Mouse (Mus musculus) E14TG2a.4 (cell line): Measurements from ENCODE around the gene Zdhhc8.

ENCODE experiments used
- H3K27me3 ChIP-seq: 2 replicates; pipeline ENCODE4 v1.6.1; 2014; ENCODE audit warnings: low read length, control low read depth; ENCODE audit not compliant: insufficient read depth
- H3K36me3 ChIP-seq: 2 replicates; pipeline ENCODE4 v1.6.1; 2014; ENCODE audit warnings: low read length, control low read depth; ENCODE audit not compliant: insufficient read depth
- H3K4me1 ChIP-seq: replicated peaks from 2 replicates; pipeline ENCODE4 v1.6.1; 2014; ENCODE audit warnings: low read depth, low read length, control low read depth
- H3K4me3 ChIP-seq: replicated peaks from 2 replicates; pipeline ENCODE4 v1.5.1; 2014; ENCODE audit warnings: mild to moderate bottlenecking, low read length
- H3K9me3 ChIP-seq: 2 replicates; pipeline ENCODE4 v1.6.1; 2014; ENCODE audit warnings: low read length, control low read depth
- CTCF ChIP-seq: conservative IDR thresholded peaks from 2 replicates; pipeline ENCODE4 v1.5.1; 2014; ENCODE audit warnings: low read length
- NANOG ChIP-seq: IDR thresholded peaks from 2 replicates; pipeline ENCODE4 v1.6.1; 2014; ENCODE audit warnings: borderline replicate concordance, low read length, mixed read lengths
- POU5F1 ChIP-seq: IDR thresholded peaks from 2 replicates; pipeline ENCODE4 v1.6.1; 2014; ENCODE audit warnings: low read length, borderline replicate concordance

The Zdhhc8 gene

GRCm38 (mm10) chr16:18233919-18234670 lies 841 bp downstream of the Zdhhc8 start:
- no peaks in the 10 kb centered on the region for H3K9me3 ChIP-seq
- peaks cover 24% of the 10 kb centered on the region for H3K27me3 ChIP-seq
- H3K36me3 ChIP-seq = peaks cover 32% of the 10 kb centered on the region
- H3K4me3 ChIP-seq = peak overlapping the region; percentile 79
- peaks cover 52% of the 10 kb centered on the region for H3K4me1 ChIP-seq
- TF ChIP-seq NANOG (no peak), CTCF (no peak), POU5F1 (no peak)

GRCm38 (mm10) chr16:18233451-18233850 lies 1.5 kb downstream of the Zdhhc8 start:
- Histone ChIP-seq H3K27me3 (peaks cover 24% of the 10 kb centered on the region), H3K4me3 (no peak overlapping the region), H3K9me3 (no peaks in the 10 kb centered on the region), H3K4me1 (peaks cover 51% of the 10 kb centered on the region), H3K36me3 (peaks cover 29% of the 10 kb centered on the region)
- no peak for TF ChIP-seq NANOG
- no peak for TF ChIP-seq CTCF
- no peak for TF ChIP-seq POU5F1

- Histone ChIP-seq H3K4me3 (no peak overlapping the region), H3K9me3 (no peaks in the 10 kb centered on the region), H3K27me3 (peaks cover 24% of the 10 kb centered on the region), H3K36me3 (peaks cover 30% of the 10 kb centered on the region), H3K4me1 (peaks cover 45% of the 10 kb centered on the region)
- TF ChIP-seq POU5F1 (no peak), NANOG (no peak), CTCF (no peak)
These were observed 3.5 kb downstream of the Zdhhc8 start for GRCm38 (mm10) chr16:18231451-18231850.

- no peaks in the 10 kb centered on the region for H3K9me3 ChIP-seq
These were observed 3.9 kb downstream of the Zdhhc8 start for GRCm38 (mm10) chr16:18231047-18231446.

GRCm38 (mm10) chr16:18230617-18231016 lies 4.3 kb downstream of the Zdhhc8 start:
- H3K9me3 ChIP-seq = no peaks in the 10 kb centered on the region
- no peak overlapping the region for H3K4me3 ChIP-seq
- peaks cover 31% of the 10 kb centered on the region for H3K36me3 ChIP-seq
- peaks cover 37% of the 10 kb centered on the region for H3K4me1 ChIP-seq
- TF ChIP-seq POU5F1 = no peak
- TF ChIP-seq NANOG = no peak
- no peak for TF ChIP-seq CTCF
- peaks cover 22% of the 10 kb centered on the region for H3K27me3 ChIP-seq

More at GRCm38 (mm10) chr16:18231047-18231446, 3.9 kb downstream of the Zdhhc8 start:
- TF ChIP-seq NANOG = no peak
- no peak for TF ChIP-seq CTCF
- H3K36me3 ChIP-seq = peaks cover 30% of the 10 kb centered on the region
- H3K4me3 ChIP-seq = no peak overlapping the region
- H3K27me3 ChIP-seq = peaks cover 24% of the 10 kb centered on the region
- peaks cover 41% of the 10 kb centered on the region for H3K4me1 ChIP-seq

DNA sequence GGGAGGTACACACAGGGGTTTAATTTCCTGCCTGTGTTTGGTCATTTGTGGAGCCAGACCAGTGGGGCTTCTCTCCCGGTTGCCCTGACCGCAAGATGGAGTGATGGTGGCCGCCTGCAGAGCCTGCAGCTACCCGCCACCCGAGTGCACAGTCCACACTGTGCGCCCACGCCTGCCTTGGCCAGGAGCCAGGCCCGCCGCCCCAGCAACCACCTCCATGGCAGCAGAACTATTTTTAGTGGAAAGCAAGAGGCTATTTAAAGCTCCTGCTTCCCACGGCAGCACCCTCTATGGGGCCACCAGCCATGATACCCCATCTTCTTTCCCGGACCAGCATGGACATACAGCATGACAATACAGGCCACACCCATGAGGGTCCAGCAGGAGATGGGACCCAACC lies 5.3 kb downstream of the Zdhhc8 start:
- H3K36me3 ChIP-seq = peaks cover 37% of the 10 kb centered on the region
- peaks cover 17% of the 10 kb centered on the region for H3K27me3 ChIP-seq
- TF ChIP-seq CTCF = no peak
- no peak for TF ChIP-seq NANOG
- TF ChIP-seq POU5F1 = no peak
- H3K9me3 ChIP-seq = no peaks in the 10 kb centered on the region
- H3K4me1 ChIP-seq = peaks cover 34% of the 10 kb centered on the region
- H3K4me3 ChIP-seq = 0 out of 2 replicates have a peak overlapping the region, but pooled peaks have one; percentile 13

- TF ChIP-seq CTCF = no peak
- Histone ChIP-seq H3K27me3 (peaks cover 9% of the 10 kb centered on the region), H3K9me3 (no peaks in the 10 kb centered on the region), H3K36me3 (peaks cover 45% of the 10 kb centered on the region), H3K4me1 (peaks cover 30% of the 10 kb centered on the region), H3K4me3 (no peak overlapping the region)
These were observed 6.1 kb downstream of the Zdhhc8 start for GRCm38 (mm10) chr16:18228856-18229255.

DNA sequence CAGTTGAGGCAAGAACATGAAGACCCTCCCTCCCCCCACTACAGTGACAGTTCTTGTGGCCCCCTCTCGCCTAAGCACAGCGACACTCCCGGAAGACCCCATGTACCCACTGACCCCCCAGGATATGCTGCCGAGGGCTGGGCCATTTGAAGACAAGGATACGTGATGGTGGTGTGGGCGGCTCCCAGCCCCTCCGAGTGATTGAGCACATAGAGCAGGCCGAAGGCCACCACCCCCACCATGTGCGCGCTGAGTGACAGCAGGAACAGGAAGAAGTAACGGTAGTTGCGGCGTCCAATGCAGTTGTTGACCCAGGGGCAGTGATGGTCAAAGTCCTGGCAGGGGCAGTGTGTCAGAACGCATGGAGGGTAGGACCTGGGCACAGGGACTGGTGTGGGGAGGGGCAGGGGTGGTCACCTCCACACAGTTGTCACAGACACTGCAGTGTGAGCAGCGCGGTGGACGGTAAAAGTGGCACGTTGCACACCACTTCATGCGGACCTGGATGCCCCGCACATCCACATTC lies 7.0 kb downstream of the Zdhhc8 start:
- Histone ChIP-seq H3K4me3 (no peak overlapping the region), H3K27me3 (0 out of 2 replicates have a peak, but pooled peaks cover under 1% of the 10 kb centered on the region), H3K36me3 (peaks cover 54% of the 10 kb centered on the region), H3K9me3 (no peaks in the 10 kb centered on the region), H3K4me1 (peaks cover 28% of the 10 kb centered on the region)
- TF ChIP-seq CTCF (no peak), NANOG (no peak), POU5F1 (no peak)
